Mouse (Mus musculus) heart, postnatal 36 days (tissue): Measurements from ENCODE around the gene Mapk3. TPM values are rescaled to one million over a fixed set of nuclear protein-coding genes. Genes with fewer than 3 reads are reported as not detected.

Experiments used
- DNase-seq, 2 experiments: peaks; one replicate each; pipeline ENCODE4 v3.0.0; 2021 to 2022
- intact Hi-C: fragments of 180-260 bp; cut with DNase I; formaldehyde crosslinking; loops from one replicate; pipeline ENCODE4 v1.15.1; 2025
- total RNA-seq, 2 experiments: library from RNA; stranded (reverse); gene quantifications; 2 replicates each; pipeline ENCODE4 v1.2.3; 2021

The Mapk3 gene
- total RNA-seq, 2 experiments from 2014 or later = 61.0 to 62.2 TPM

- intact Hi-C loops = loop anchor here (1.0 to 5.0 kb wide), 2 partner anchors 12 to 278 kb away; partner anchors contain the start of genes Atxn2l and Ppp4c
- DNase-seq = peak; percentile 85 to 87
Observed at GRCm38 (mm10) chr7:126779983-126780970, 20.9 kb downstream of the Mapk3 start.

GRCm38 (mm10) chr7:126780971-126781635 lies 21.7 kb downstream of the Mapk3 start, which contains the start of gene Tbx6:
Tbx6 (plus strand) TSS chr7:126781483.
- peak in 1 of 2 experiments; percentile 34 for DNase-seq
- intact Hi-C loops = loop anchor here (1.0 to 5.0 kb wide), 2 partner anchors 11 to 279 kb away; partner anchors contain the start of genes Atxn2l and Ppp4c

- DNase-seq = no peak
- intact Hi-C loops = loop anchor here (5.0 kb wide), 1 partner anchor 280 kb away; the partner anchor contains the start of gene Atxn2l
Observed at GRCm38 (mm10) chr7:126781661-126782370, 22.4 kb downstream of the Mapk3 start.

DNA sequence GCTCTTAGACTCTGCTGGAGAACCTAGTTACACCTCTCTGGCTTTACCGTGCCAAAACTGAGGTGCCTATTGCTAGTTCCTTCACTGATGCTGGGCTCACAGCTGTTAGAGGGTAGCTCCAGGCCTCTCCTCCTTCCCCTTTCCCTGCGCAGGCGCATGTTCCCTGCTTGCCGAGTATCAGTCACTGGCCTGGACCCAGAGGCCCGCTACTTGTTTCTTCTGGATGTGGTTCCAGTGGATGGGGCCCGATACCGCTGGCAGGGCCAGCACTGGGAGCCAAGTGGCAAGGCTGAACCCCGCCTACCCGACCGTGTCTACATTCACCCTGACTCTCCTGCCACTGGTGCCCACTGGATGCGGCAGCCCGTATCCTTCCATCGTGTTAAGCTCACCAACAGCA lies 23.3 kb downstream of the Mapk3 start:
- DNase-seq = no peak
- intact Hi-C loops = loop anchor here (5.0 kb wide), 1 partner anchor 280 kb away; the partner anchor contains the start of gene Atxn2l

- intact Hi-C loops = loop anchor here (5.0 kb wide), 1 partner anchor 282 kb away; the partner anchor contains the start of gene Atxn2l
Observed at GRCm38 (mm10) chr7:126784469-126784868, 25.1 kb downstream of the Mapk3 start.

DNA sequence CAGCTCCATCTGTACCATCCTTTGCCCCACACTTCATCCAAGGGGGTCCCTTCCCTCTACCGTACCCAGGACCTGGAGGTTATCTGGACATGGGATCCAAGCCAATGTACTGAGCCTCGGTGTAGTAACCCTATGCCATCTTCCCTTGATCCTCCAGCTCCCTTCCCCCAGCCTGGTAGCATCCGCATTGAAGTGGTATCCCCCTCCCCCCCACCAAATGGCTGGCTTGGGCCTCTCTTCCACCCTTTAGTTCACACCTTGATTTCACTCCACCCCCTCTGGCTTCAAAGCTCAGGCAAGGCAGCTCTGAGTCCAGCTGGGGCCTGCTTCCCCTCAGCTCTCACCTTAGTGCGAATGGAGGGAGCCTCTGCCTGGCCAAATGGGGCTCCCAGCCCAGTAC lies 25.7 kb downstream of the Mapk3 start:
- DNase-seq = no peak
- intact Hi-C loops = no loop called here

More at GRCm38 (mm10) chr7:126784469-126784868, 25.1 kb downstream of the Mapk3 start:
- DNase-seq = no peak

DNA sequence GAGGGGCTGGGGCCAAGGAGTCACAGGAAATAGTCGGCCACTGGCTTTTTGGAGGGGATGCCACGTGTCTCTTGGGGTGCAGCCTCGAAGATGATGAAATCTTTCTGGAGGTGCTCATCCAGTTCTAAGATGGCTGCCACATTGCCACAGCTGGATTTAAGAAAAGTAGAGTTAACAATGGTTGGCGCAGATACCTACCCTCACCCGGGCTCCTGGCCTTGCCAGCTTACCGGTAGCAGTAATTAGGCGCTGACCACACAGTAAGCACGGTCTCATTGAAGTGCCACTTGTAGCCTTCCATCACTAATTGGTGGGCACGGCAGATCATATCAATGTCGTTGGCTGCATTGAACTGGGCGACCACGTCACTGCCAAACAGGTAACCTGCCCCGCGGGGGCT lies 26.7 kb downstream of the Mapk3 start:
- no peak for DNase-seq
- intact Hi-C loops = no loop called here

- intact Hi-C loops = no loop called here
- no peak for DNase-seq
Observed at GRCm38 (mm10) chr7:126789141-126789540, 29.7 kb downstream of the Mapk3 start.

DNA sequence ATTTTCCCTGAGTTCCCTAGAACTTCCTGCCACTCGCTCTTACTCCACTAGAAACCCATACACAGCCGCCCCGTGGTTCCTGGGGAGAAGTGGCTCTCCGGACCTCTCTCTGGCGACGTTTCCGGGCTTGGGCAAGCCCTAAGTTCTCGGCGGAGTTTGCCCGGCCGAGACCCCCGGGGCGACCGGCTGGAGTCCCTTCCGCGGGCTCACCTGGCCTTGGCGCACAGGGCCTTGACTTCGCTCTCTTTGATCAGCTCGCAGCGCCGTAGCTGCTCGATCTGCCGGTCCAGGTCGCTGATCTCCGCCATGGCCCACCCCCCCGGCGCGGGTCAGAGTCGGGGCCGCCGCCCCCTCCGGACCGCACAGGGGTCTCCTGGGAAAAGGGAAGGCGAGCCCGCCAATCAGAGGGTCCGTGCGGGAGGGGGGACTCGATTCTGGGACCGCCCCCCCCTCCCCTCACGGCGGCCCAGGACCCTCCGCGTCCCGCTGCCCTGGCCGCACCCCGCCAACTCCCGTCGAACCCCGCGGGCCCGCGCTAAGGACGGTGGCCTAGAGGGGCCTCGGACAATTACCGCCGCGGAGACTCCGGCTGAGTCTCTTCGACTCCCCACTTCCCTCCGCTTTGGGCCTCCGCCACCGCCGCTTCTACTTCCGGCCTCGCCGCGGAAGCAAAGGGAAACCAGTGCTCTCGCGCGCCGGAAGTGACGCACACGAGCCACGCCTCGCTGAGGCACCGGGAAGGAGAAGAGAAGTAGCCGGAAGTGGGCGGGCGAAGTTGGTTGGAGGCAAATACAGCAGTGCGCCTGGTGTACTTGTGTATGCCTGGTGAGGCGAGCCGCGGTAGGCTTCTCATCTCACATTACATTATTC lies 32.7 kb downstream of the Mapk3 start, which contains the start of gene Ppp4c:
Gene Ppp4c, minus strand, starts transcription at position 646 of the 870 bp plus-strand sequence.
- intact Hi-C loops = loop anchor here (1.0 to 5.0 kb wide), 3 partner anchors 12 to 95 kb away; partner anchors contain the start of genes Bola2 and Slx1b
- peak; percentile 95 for DNase-seq

DNA sequence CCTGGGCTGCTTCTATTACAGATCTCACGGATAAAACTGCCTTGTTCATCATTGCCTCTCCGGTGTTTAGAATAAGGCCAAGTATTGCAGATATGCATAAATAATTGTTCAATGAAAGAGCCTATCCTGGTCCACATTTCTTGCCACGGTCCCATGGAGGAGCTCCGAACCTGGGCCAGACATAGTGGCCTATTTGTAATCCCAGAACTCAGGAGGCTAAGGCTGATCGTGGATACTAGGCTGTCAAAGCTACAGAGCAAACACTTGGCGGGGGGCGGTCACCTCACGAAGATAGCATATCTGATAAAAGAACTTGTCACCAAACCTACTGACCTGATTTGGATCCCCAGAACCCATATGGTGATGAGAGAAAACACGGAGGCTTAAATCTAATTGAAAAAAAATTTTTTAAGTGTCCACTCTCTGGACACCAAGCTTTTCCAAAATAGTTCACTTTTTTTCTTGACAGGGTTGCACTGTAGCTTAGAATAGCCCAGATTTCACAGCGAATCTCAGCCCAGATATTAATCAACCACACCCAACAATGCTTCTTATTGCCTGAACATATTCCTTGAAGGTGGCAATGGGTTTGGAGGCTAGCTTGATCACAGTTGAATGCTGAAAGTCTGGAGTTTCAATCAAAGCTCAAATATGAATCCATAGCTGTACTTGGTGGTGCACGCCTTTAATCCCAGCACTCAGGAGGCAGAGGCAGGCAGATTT lies 33.5 kb downstream of the Mapk3 start:
- intact Hi-C loops = loop anchor here (1.0 to 5.0 kb wide), 2 partner anchors 13 to 96 kb away; partner anchors contain the start of genes Bola2 and Slx1b
- no peak for DNase-seq

GRCm38 (mm10) chr7:126793456-126794270 lies 34.3 kb downstream of the Mapk3 start:
- intact Hi-C loops = loop anchor here (5.0 kb wide), 1 partner anchor 96 kb away; the partner anchor contains the start of genes Bola2 and Slx1b

DNA sequence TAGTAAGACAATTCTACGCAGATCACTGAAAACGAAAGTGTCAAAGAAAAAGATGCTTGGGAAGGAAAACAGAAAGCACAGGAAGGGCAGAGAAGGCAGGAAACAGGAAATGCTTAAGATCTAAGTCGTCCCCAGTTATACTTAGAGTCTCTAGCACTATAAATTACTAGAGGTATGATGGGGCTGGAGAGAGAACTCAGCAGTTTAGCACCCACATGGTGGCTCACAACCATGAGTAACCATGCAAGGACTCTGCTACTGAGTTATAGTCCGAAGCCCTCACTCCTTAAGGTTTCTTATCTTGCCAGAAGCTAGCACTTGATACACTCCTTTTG lies 34.8 kb downstream of the Mapk3 start:
- intact Hi-C loops = loop anchor here (5.0 kb wide), 1 partner anchor 97 kb away; the partner anchor contains the start of genes Bola2 and Slx1b
- no peak for DNase-seq

More at GRCm38 (mm10) chr7:126793456-126794270, 34.3 kb downstream of the Mapk3 start:
- DNase-seq = no peak

DNA sequence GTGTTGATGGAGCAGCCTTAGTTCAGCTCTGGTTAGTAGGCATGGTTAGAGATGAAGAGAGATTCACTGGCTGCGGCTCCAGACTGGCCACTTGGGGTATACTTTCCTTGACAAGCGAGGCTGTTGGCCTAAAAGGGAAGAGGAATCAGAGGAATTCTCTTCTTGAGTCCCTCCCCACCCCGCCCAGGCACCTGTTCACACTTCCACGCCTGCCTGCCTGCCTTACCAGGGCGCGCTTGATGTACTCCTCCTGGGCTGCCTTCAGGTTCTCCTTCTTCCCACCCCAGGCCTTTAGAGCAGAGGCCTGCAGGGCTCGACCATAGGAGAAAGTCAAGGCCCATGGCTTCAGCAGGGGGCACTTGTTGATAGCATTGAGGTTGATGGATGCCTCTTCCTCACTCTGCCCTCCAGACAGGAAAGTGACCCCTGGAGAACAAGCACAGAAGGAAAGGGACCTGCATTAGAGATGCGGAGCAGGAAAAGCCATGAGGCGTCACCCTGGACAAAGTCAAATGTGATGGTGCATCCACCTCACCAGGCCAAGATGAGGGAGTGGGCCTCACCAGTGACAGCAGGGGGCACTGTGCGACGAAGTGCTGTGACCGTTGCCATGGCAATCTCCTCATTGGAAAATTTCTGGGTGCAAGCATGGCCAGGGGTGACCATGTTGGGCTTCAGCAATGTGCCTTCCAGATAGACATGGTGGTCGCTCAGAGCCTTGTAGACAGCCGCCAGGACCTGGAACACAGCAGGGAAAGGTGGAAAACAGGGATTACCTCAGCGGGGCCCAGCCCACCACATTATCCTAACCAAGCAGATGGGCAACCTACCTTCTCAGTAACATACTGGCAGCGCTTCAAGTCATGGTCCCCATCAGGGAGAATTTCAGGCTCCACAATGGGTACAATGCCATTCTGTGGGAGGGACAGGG lies 36.3 kb downstream of the Mapk3 start:
- DNase-seq = no peak
- intact Hi-C loops = no loop called here

DNA sequence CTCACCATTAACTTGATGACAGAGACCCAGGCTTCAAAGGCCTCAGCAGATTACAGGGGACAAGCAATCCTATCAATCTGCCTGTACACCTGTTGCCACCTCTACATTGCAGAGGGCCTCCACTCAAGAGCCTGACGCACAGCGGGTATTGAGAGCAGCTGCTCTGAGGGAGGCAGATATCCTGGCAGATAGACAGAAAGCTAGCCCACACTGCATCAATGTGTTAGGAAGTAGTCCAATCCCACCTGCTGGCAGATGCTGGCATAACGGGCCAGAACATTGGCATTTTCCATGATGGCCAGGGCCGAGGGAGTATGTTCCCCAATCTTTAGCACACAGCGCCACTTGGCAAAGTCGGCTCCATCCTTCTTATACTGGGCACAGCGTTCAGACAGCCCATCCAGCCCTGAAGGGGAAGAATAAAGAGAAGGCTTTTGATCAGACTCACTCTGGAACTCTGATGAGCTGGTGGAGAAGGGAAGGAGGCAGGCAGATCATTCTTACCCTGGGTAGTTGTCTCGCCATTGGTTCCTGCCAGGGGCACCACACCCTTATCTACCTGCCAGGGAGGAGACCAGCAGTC lies 37.0 kb downstream of the Mapk3 start:
- no peak for DNase-seq
- intact Hi-C loops = no loop called here

GRCm38 (mm10) chr7:126797411-126798126 lies 38.2 kb downstream of the Mapk3 start, which contains the start of gene Fam57b:
Fam57b (plus strand) TSS chr7:126797668.
- intact Hi-C loops = loop anchor here (1.0 to 2.0 kb wide), 2 partner anchors 20 to 39 kb away; partner anchors contain the start of gene Mapk3
- peak; percentile 45 to 64 for DNase-seq
